Mouse (Mus musculus) testis, adult 2 months (tissue): ENCODE results near the gene Plet1.

ENCODE experiments used
- CTCF ChIP-seq: fragments of 200-500 bp; IDR thresholded peaks from 2 replicates; pipeline ENCODE4 v1.5.1; 2012; ENCODE audit warnings: low read depth, mild to moderate bottlenecking, inconsistent platforms, low read length, moderate library complexity; ENCODE audit not compliant: control insufficient read depth, insufficient read depth, insufficient replicate concordance
- POLR2A ChIP-seq: fragments of 200-500 bp; IDR thresholded peaks from 2 replicates; pipeline ENCODE4 v1.6.1; 2012; ENCODE audit warnings: low read depth, mild to moderate bottlenecking, inconsistent platforms, low read length, moderate library complexity; ENCODE audit not compliant: control insufficient read depth

GRCm38 (mm10) chr9:50479476-50479875 is 14.8 kb upstream of the Plet1 start:
- no peak for TF ChIP-seq CTCF
- no peak for TF ChIP-seq POLR2A
